Mouse (Mus musculus): ENCODE measurements at regions not wholly inside any gene's neighbourhood (a gene's known extent, or its start where the extent isn't known, plus 50 kb on each side); places are given as distances from the start of the nearest gene placed in this dataset.

DNA sequence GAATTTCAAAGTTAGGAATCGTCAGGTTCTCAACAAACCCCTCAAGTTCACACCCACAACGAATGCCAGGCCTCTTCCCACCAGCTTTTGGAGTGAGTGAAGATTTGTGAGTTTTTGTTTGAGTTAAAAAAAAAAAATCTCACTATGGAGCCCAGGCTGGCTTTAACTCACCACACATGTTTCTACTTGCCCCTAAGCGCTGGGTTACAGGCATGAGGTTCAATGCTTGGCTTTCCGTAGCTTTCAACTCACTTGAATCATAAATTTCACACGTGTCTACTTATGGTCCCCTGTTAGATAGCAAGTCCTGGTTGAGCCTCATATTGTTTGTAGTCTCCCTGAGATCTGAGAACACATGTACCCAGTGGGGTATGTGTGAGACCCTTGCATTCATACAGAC, 122.8 kb upstream of the Efna5 start:
- ATAC-seq (ENCODE audit: insufficient number of reproducible peaks, low FRiP score, low TSS enrichment, low read depth) (no peak), DNase-seq (ENCODE audit: low spot score) (peak; percentile 44)
- Histone ChIP-seq H3K27ac (replicated peaks; ENCODE audit: low read depth, low read length) (no peak overlapping the region), H3K9ac (ENCODE audit: low read length) (no peak overlapping the region), H3K27me3 (ENCODE audit: control insufficient read depth, insufficient read depth, low read length) (no peaks in the 10 kb centered on the region), H3K4me2 (ENCODE audit: low read depth, severe bottlenecking) (no peak overlapping the region), H3K36me3 (ENCODE audit: control insufficient read depth, insufficient read depth, low read length) (no peaks in the 10 kb centered on the region), H3K4me1 (ENCODE audit: control insufficient read depth, insufficient read depth, low read length) (peaks cover 13% of the 10 kb centered on the region), H3K4me3 (ENCODE audit: low read depth, low read length) (no peak overlapping the region), H3K9me3 (ENCODE audit: control insufficient read depth, low read length) (no peaks in the 10 kb centered on the region)
- 26% methylated on average over 5 of the region's 5 CpGs for WGBS

DNA sequence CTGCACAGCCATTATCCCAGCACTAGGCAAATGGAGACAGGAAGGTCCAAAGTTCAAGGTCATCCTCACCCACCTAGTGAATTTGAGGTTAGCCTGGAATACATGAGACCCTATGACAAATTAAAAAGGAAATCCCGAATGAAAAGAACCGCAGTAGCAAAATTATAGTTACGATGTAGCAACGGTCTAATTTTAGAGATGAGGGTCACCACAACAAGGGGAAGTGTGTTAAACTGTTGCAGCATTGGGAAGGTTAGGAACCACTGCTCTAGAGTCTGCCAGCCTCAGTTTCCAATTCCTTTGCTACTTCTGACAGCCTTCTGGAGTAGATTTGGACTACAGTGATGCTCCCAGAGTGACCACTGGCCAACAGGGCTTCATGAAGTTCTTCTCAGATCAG, 121.6 kb upstream of the Efna5 start:
- Histone ChIP-seq H3K9ac (ENCODE audit: low read length) (no peak overlapping the region), H3K27me3 (ENCODE audit: control insufficient read depth, insufficient read depth, low read length) (no peaks in the 10 kb centered on the region), H3K36me3 (ENCODE audit: control insufficient read depth, insufficient read depth, low read length) (no peaks in the 10 kb centered on the region), H3K9me3 (ENCODE audit: control insufficient read depth, low read length) (no peaks in the 10 kb centered on the region), H3K4me1 (ENCODE audit: control insufficient read depth, insufficient read depth, low read length) (0 out of 2 replicates have a peak, but pooled peaks cover 5% of the 10 kb centered on the region), H3K4me2 (ENCODE audit: low read depth, severe bottlenecking) (no peak overlapping the region), H3K4me3 (ENCODE audit: low read depth, low read length) (no peak overlapping the region), H3K27ac (replicated peaks; ENCODE audit: low read depth, low read length) (no peak overlapping the region)
- ATAC-seq (ENCODE audit: insufficient number of reproducible peaks, low FRiP score, low TSS enrichment, low read depth) (no peak), DNase-seq (ENCODE audit: low spot score) (no peak)
- WGBS, result 94% methylated on average over 4 of the region's 4 CpGs

DNA sequence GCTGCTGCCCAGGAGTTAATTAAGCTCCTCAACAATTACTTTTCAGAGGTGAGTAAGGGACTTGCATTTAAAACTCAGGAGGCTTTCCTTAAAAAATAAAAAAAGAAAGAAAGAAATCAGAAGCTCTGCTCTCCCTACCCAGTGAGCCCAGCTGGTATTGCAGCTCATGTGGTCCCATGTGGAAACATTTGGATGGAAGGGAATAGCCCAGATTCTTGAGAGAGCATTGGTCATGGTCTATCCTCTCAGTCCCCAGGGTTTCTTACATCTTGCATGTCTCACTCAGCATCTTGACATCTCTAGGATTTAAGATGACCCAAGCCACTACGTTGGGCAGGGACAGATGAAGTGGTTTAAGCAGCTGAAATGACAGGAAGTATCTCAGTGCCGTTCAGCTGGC, 120.8 kb upstream of the Efna5 start:
- Histone ChIP-seq H3K4me1 (ENCODE audit: control insufficient read depth, insufficient read depth, low read length) (0 out of 2 replicates have a peak, but pooled peaks cover 3% of the 10 kb centered on the region), H3K4me3 (ENCODE audit: low read depth, low read length) (no peak overlapping the region), H3K4me2 (ENCODE audit: low read depth, severe bottlenecking) (no peak overlapping the region), H3K27ac (replicated peaks; ENCODE audit: low read depth, low read length) (no peak overlapping the region), H3K9me3 (ENCODE audit: control insufficient read depth, low read length) (no peaks in the 10 kb centered on the region), H3K27me3 (ENCODE audit: control insufficient read depth, insufficient read depth, low read length) (no peaks in the 10 kb centered on the region), H3K9ac (ENCODE audit: low read length) (no peak overlapping the region), H3K36me3 (ENCODE audit: control insufficient read depth, insufficient read depth, low read length) (no peaks in the 10 kb centered on the region)
- ATAC-seq (ENCODE audit: insufficient number of reproducible peaks, low FRiP score, low TSS enrichment, low read depth) (no peak), DNase-seq (ENCODE audit: low spot score) (no peak)
- 60% methylated on average over 2 of the region's 2 CpGs for WGBS

DNA sequence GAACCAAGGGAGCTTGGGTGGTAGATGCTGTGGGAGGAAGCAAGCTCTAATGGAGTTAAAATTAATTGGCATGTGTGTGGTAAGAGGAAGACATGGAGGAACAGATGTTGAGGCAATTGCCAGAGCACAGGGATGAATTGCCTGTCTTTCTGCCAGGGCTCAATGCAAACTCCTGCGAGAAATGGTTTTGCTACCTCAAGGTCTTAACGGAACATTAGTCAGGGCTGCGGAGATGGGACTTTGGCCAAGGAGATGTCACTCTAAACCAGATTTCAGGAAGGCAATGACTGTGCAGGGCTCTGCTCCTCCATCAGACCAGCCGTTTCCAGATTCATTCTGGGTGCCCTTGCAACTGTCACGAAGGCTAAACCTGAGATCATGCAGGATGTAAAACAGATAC, 116.6 kb upstream of the Efna5 start:
- Histone ChIP-seq H3K27me3 (ENCODE audit: control insufficient read depth, insufficient read depth, low read length) (no peaks in the 10 kb centered on the region), H3K27ac (replicated peaks; ENCODE audit: low read depth, low read length) (no peak overlapping the region), H3K9ac (ENCODE audit: low read length) (no peak overlapping the region), H3K4me1 (ENCODE audit: control insufficient read depth, insufficient read depth, low read length) (no peaks in the 10 kb centered on the region), H3K4me2 (ENCODE audit: low read depth, severe bottlenecking) (no peak overlapping the region), H3K9me3 (ENCODE audit: control insufficient read depth, low read length) (no peaks in the 10 kb centered on the region), H3K4me3 (ENCODE audit: low read depth, low read length) (no peak overlapping the region), H3K36me3 (ENCODE audit: control insufficient read depth, insufficient read depth, low read length) (no peaks in the 10 kb centered on the region)
- no peak for DNase-seq (ENCODE audit: low spot score)
- ATAC-seq (ENCODE audit: insufficient number of reproducible peaks, low FRiP score, low TSS enrichment, low read depth), result no peak
- 88% methylated on average over 5 of the region's 5 CpGs for WGBS

DNA sequence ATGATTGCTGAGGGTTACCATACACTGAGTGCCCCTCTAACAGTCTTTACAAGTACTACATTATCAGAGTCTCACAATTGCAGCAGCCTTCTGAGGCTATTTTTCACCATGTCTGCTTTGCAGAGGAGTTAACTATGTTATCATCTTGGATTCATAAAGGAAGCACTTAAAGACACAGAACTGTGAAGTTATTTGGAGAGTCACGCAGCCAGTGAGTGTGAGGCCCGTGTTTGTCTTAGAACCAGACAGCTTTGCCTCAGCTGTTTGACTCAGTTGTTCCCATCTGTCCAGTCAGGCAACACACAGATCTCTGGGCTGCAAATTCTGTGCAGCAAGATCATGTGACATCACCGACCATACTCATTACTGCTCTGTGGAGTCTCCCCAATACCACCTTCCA, 114.2 kb upstream of the Efna5 start:
- Histone ChIP-seq H3K4me3 (ENCODE audit: low read depth, low read length) (no peak overlapping the region), H3K4me1 (ENCODE audit: control insufficient read depth, insufficient read depth, low read length) (no peaks in the 10 kb centered on the region), H3K27ac (replicated peaks; ENCODE audit: low read depth, low read length) (no peak overlapping the region), H3K4me2 (ENCODE audit: low read depth, severe bottlenecking) (no peak overlapping the region), H3K27me3 (ENCODE audit: control insufficient read depth, insufficient read depth, low read length) (no peaks in the 10 kb centered on the region), H3K9me3 (ENCODE audit: control insufficient read depth, low read length) (no peaks in the 10 kb centered on the region), H3K9ac (ENCODE audit: low read length) (no peak overlapping the region), H3K36me3 (ENCODE audit: control insufficient read depth, insufficient read depth, low read length) (no peaks in the 10 kb centered on the region)
- no peak for DNase-seq (ENCODE audit: low spot score)
- no peak for ATAC-seq (ENCODE audit: insufficient number of reproducible peaks, low FRiP score, low TSS enrichment, low read depth)
- WGBS, result 78% methylated on average over 3 of the region's 3 CpGs

DNA sequence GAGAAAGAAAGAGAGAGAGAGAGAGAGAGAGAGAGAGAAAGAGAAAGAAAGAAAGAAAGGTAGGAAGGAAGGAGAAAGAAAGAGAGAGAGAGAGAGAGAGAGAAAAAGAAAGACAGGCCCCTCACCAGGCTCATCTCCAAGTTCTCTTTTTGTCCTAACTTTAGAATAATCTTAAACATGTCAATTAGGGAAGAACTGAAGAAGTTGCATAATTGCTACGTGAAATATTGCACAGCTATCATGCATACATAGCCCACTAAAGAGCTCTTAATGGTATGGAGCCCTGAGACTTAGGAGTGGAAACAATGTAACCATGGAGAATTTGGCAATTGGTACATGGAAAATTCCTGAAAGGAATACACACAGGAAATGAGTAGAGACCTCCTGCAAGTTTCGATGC, 111.9 kb upstream of the Efna5 start:
- Histone ChIP-seq H3K36me3 (ENCODE audit: control insufficient read depth, insufficient read depth, low read length) (no peaks in the 10 kb centered on the region), H3K4me2 (ENCODE audit: low read depth, severe bottlenecking) (no peak overlapping the region), H3K4me3 (ENCODE audit: low read depth, low read length) (no peak overlapping the region), H3K27me3 (ENCODE audit: control insufficient read depth, insufficient read depth, low read length) (no peaks in the 10 kb centered on the region), H3K4me1 (ENCODE audit: control insufficient read depth, insufficient read depth, low read length) (no peaks in the 10 kb centered on the region), H3K9ac (ENCODE audit: low read length) (no peak overlapping the region), H3K27ac (replicated peaks; ENCODE audit: low read depth, low read length) (no peak overlapping the region), H3K9me3 (ENCODE audit: control insufficient read depth, low read length) (no peaks in the 10 kb centered on the region)
- DNase-seq (ENCODE audit: low spot score) (no peak), ATAC-seq (ENCODE audit: insufficient number of reproducible peaks, low FRiP score, low TSS enrichment, low read depth) (no peak)
- WGBS, result 88% methylated on average over 2 of the region's 2 CpGs

DNA sequence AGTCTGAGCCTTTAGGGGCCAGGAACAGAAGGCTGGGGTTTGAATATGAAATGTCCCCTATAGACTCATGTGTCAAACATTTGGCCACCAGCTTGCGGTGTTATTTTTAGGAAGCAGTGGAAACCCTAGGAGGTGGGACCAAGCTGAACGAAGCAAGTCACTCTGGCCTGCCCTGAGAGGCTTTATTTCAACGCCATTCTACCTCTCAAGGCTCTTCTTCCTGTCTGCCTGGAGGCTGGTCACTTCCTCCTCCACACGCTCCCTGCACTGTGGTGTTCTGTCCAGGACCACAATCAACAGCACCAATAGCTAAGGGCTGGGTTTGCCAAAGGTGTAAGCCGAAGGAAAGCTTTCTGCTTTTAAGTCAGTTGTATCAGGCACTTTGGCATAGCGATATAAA, 105.2 kb upstream of the Efna5 start:
- ATAC-seq (ENCODE audit: insufficient number of reproducible peaks, low FRiP score, low TSS enrichment, low read depth), result no peak
- H3K27ac ChIP-seq (replicated peaks; ENCODE audit: low read depth, low read length), result no peak overlapping the region
- H3K9me3 ChIP-seq (ENCODE audit: control insufficient read depth, low read length), result no peaks in the 10 kb centered on the region; the same call in 1 of the 2 replicates
- no peak for DNase-seq (ENCODE audit: low spot score)
- H3K27me3 ChIP-seq (ENCODE audit: control insufficient read depth, insufficient read depth, low read length), result no peaks in the 10 kb centered on the region
- no peaks in the 10 kb centered on the region for H3K4me1 ChIP-seq (ENCODE audit: control insufficient read depth, insufficient read depth, low read length)
- no peak overlapping the region for H3K9ac ChIP-seq (ENCODE audit: low read length)
- WGBS, result 74% methylated on average over 6 of the region's 6 CpGs
- no peak overlapping the region for H3K4me2 ChIP-seq (ENCODE audit: low read depth, severe bottlenecking)
- H3K36me3 ChIP-seq (ENCODE audit: control insufficient read depth, insufficient read depth, low read length), result no peaks in the 10 kb centered on the region
- H3K4me3 ChIP-seq (ENCODE audit: low read depth, low read length), result no peak overlapping the region

DNA sequence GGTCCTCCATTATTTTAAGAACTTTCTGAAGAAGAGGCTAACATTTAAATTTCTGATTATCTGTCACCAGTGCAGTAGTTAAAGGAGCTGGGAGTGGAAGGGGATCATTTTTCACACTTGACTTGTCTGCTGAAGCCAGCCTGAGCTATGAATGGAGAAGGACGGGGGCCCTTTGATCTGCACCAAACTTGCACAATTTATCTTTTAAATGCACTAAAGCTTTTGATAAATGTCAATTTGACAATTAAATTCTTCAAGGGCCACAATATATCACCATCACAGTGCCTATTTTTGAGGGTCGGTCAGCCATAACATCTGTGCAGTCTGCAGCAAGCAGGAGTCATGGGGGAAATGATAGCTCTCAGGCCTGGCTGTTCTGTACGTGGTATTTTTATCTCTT, 99.2 kb upstream of the Efna5 start:
- H3K4me2 ChIP-seq (ENCODE audit: low read depth, severe bottlenecking), result no peak overlapping the region
- H3K27ac ChIP-seq (replicated peaks; ENCODE audit: low read depth, low read length), result no peak overlapping the region
- no peaks in the 10 kb centered on the region for H3K4me1 ChIP-seq (ENCODE audit: control insufficient read depth, insufficient read depth, low read length)
- no peak overlapping the region for H3K9ac ChIP-seq (ENCODE audit: low read length)
- no peaks in the 10 kb centered on the region; the same call in 1 of the 2 replicates for H3K9me3 ChIP-seq (ENCODE audit: control insufficient read depth, low read length)
- ATAC-seq (ENCODE audit: insufficient number of reproducible peaks, low FRiP score, low TSS enrichment, low read depth), result no peak
- H3K4me3 ChIP-seq (ENCODE audit: low read depth, low read length), result no peak overlapping the region
- 39% methylated on average over 3 of the region's 3 CpGs for WGBS
- DNase-seq (ENCODE audit: low spot score), result no peak
- no peaks in the 10 kb centered on the region for H3K27me3 ChIP-seq (ENCODE audit: control insufficient read depth, insufficient read depth, low read length)
- no peaks in the 10 kb centered on the region for H3K36me3 ChIP-seq (ENCODE audit: control insufficient read depth, insufficient read depth, low read length)

DNA sequence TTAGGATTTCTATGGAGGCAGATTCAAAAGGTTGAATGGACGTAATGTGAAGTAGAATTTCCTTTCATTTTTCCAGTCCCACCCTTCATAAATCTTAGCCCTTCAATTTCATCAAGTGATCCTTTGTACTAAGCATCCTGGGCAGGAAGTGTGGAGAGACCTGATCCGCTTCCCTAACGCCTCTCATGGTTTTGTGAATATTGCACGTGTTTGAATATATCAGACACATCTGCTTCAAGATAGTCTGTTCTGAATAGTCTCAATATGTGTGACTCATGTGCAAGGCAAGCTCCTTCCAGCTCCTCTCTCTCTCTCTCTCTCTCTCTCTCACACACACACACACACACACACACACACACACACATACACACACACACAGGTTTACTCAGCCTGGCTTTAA, 96.4 kb upstream of the Efna5 start:
- H3K4me2 ChIP-seq (ENCODE audit: low read depth, severe bottlenecking), result no peak overlapping the region
- ATAC-seq (ENCODE audit: insufficient number of reproducible peaks, low FRiP score, low TSS enrichment, low read depth) (no peak), DNase-seq (ENCODE audit: low spot score) (no peak)
- H3K36me3 ChIP-seq (ENCODE audit: control insufficient read depth, insufficient read depth, low read length), result no peaks in the 10 kb centered on the region
- H3K27me3 ChIP-seq (ENCODE audit: control insufficient read depth, insufficient read depth, low read length), result no peaks in the 10 kb centered on the region
- H3K9ac ChIP-seq (ENCODE audit: low read length), result no peak overlapping the region
- no peak overlapping the region for H3K4me3 ChIP-seq (ENCODE audit: low read depth, low read length)
- H3K9me3 ChIP-seq (ENCODE audit: control insufficient read depth, low read length), result no peaks in the 10 kb centered on the region
- WGBS, result 56% methylated on average over 4 of the region's 4 CpGs
- no peaks in the 10 kb centered on the region for H3K4me1 ChIP-seq (ENCODE audit: control insufficient read depth, insufficient read depth, low read length)
- H3K27ac ChIP-seq (replicated peaks; ENCODE audit: low read depth, low read length), result no peak overlapping the region

Data from limb, embryonic 11.5 days (tissue).